Comparison of ENCODE assay signal across 7 mouse cellular contexts in genomic region chr19:4299574-4300270, GRCm38 (mm10). TPM values are rescaled to one million over a fixed set of nuclear protein-coding genes. Genes with fewer than 3 reads are reported as not detected.
DNase-seq lines count a peak whose midpoint lies in the region; ATAC-seq and TF ChIP-seq lines count a peak whose summit lies in the region.

No protein-coding gene starts in this region.

- no peaks in the 10 kb centered on the region for H3K9me3 ChIP-seq in midbrain, embryonic 10.5 days (replicated peaks)
- H3K9me3 ChIP-seq in midbrain, embryonic 16.5 days (replicated peaks; ENCODE audit: control insufficient read depth, low read length, poor library complexity, severe bottlenecking): no peaks in the 10 kb centered on the region

- no peak for ATAC-seq in midbrain, embryonic 16.5 days
- peak; percentile 1; the same call in 1 of the 2 replicates for ATAC-seq in granulocyte monocyte progenitor cell, adult 5-6 weeks (replicated peaks; ENCODE audit: poor library complexity, severe bottlenecking)

- TF ChIP-seq CTCF in lung, adult 2 months (IDR thresholded peaks at IDR 0.05; ENCODE audit: insufficient read depth, low read length): no peak

- 82% methylated on average over 6 of the region's 6 CpGs for WGBS in midbrain, embryonic 10.5 days
- 85% methylated on average over 6 of the region's 6 CpGs for WGBS in midbrain, embryonic 16.5 days
- 38% methylated on average over 6 of the region's 6 CpGs for WGBS in lung, adult 2 months

- no peaks in the 10 kb centered on the region for H3K27me3 ChIP-seq in midbrain, embryonic 10.5 days (ENCODE audit: low read depth, poor library complexity, severe bottlenecking)
- H3K27me3 ChIP-seq in midbrain, embryonic 16.5 days (ENCODE audit: control insufficient read depth, insufficient read depth, low read depth, low read length): no peaks in the 10 kb centered on the region

- peak overlapping the region; percentile 3; the same call in 1 of the 2 replicates for H3K27ac ChIP-seq in midbrain, embryonic 10.5 days (replicated peaks)
- H3K27ac ChIP-seq in midbrain, embryonic 16.5 days (ENCODE audit: low read length): no peak overlapping the region

- DNase-seq in midbrain, embryonic 10.5 days (ENCODE audit: low spot score): no peak
- DNase-seq in lung, adult 2 months: no peak
- peak; percentile 45 for DNase-seq in thymus, postnatal 0 days (ENCODE audit: low spot score)
- DNase-seq in urinary bladder, adult 2 months (ENCODE audit: low spot score): no peak
- no peak for DNase-seq in embryo, embryonic 10.5 days (ENCODE audit: low spot score)

- H3K36me3 ChIP-seq in midbrain, embryonic 10.5 days: peaks cover 25% of the 10 kb centered on the region
- no peaks in the 10 kb centered on the region for H3K36me3 ChIP-seq in midbrain, embryonic 16.5 days (ENCODE audit: control insufficient read depth, insufficient read depth, low read length)

- no peak overlapping the region for H3K4me2 ChIP-seq in midbrain, embryonic 16.5 days (ENCODE audit: low read length)

- H3K9ac ChIP-seq in midbrain, embryonic 16.5 days (ENCODE audit: low read depth, low read length): no peak overlapping the region

- H3K4me3 ChIP-seq in midbrain, embryonic 10.5 days: no peak overlapping the region
- H3K4me3 ChIP-seq in midbrain, embryonic 16.5 days (ENCODE audit: low read depth, low read length): no peak overlapping the region
- no peak overlapping the region for H3K4me3 ChIP-seq in lung, adult 2 months (replicated peaks; ENCODE audit: extremely low read depth, low read depth, low read length)

- TF ChIP-seq POLR2A in lung, adult 2 months (IDR thresholded peaks at IDR 0.05; ENCODE audit: borderline replicate concordance, extremely low read depth, low read depth, low read length): 0 out of 2 replicates have a peak, but pooled peaks have one; percentile 29

- peaks cover 54% of the 10 kb centered on the region for H3K4me1 ChIP-seq in midbrain, embryonic 10.5 days
- H3K4me1 ChIP-seq in midbrain, embryonic 16.5 days (ENCODE audit: control insufficient read depth, insufficient read depth, low read length): peaks cover 43% of the 10 kb centered on the region
- H3K4me1 ChIP-seq in lung, adult 2 months (ENCODE audit: control insufficient read depth, insufficient read depth, low read length): peaks cover 53% of the 10 kb centered on the region

RNA-seq across cellular contexts. Expression of gene Grk2, which starts 6.3 kb away (rescaled TPM):
- 12.2 and 14.2 TPM in 2 replicates for polyA plus RNA-seq in midbrain, embryonic 10.5 days (2016; fragmentation: Nextera tagmentation; extraction: Ambion mirVana)
- polyA plus RNA-seq in midbrain, embryonic 16.5 days (2015; fragmentation: Nextera tagmentation; extraction: Ambion mirVana): 24.8 and 26.8 TPM in 2 replicates
- 179 and 198 TPM in 2 replicates for total RNA-seq in granulocyte monocyte progenitor cell, adult 5-6 weeks (2014; fragmentation: Nextera tagmentation)
- total RNA-seq in granulocyte monocyte progenitor cell, adult 5-6 weeks (2017): 133 and 181 TPM in 2 replicates
- 110 and 120 TPM in 2 replicates for polyA plus RNA-seq in lung, adult 2 months (2012; rRNA removed)
- 64.3 and 81.3 TPM in 2 replicates for polyA plus RNA-seq in thymus, postnatal 0 days (2015; fragmentation: Nextera tagmentation; extraction: Ambion mirVana)
- 69.4 and 74.6 TPM in 2 replicates for polyA plus RNA-seq in urinary bladder, adult 2 months (2012; rRNA removed)

RNA-seq across cellular contexts. Expression of gene Ankrd13d, which starts 16.8 kb away (rescaled TPM):
- polyA plus RNA-seq in midbrain, embryonic 10.5 days (2016; fragmentation: Nextera tagmentation; extraction: Ambion mirVana): 11.7 and 12.6 TPM in 2 replicates
- polyA plus RNA-seq in midbrain, embryonic 16.5 days (2015; fragmentation: Nextera tagmentation; extraction: Ambion mirVana): 55.6 and 65.7 TPM in 2 replicates
- total RNA-seq in granulocyte monocyte progenitor cell, adult 5-6 weeks (2014; fragmentation: Nextera tagmentation): 6.8 and 7.2 TPM in 2 replicates
- total RNA-seq in granulocyte monocyte progenitor cell, adult 5-6 weeks (2017): 1.6 and 3.9 TPM in 2 replicates
- 7.3 and 8.4 TPM in 2 replicates for polyA plus RNA-seq in lung, adult 2 months (2012; rRNA removed)
- polyA plus RNA-seq in thymus, postnatal 0 days (2015; fragmentation: Nextera tagmentation; extraction: Ambion mirVana): 9.8 and 12.2 TPM in 2 replicates
- 13.6 and 18.6 TPM in 2 replicates for polyA plus RNA-seq in urinary bladder, adult 2 months (2012; rRNA removed)

RNA-seq across cellular contexts. Expression of gene Ssh3, which starts 30.7 kb away (rescaled TPM):
- 3.2 and 3.6 TPM in 2 replicates for polyA plus RNA-seq in midbrain, embryonic 10.5 days (2016; fragmentation: Nextera tagmentation; extraction: Ambion mirVana)
- 14.7 and 19.6 TPM in 2 replicates for polyA plus RNA-seq in midbrain, embryonic 16.5 days (2015; fragmentation: Nextera tagmentation; extraction: Ambion mirVana)
- 17.7 and 25.9 TPM in 2 replicates for total RNA-seq in granulocyte monocyte progenitor cell, adult 5-6 weeks (2014; fragmentation: Nextera tagmentation)
- 10.8 and 22.0 TPM in 2 replicates for total RNA-seq in granulocyte monocyte progenitor cell, adult 5-6 weeks (2017)
- 82.3 and 98.0 TPM in 2 replicates for polyA plus RNA-seq in lung, adult 2 months (2012; rRNA removed)
- 9.4 and 10.1 TPM in 2 replicates for polyA plus RNA-seq in thymus, postnatal 0 days (2015; fragmentation: Nextera tagmentation; extraction: Ambion mirVana)
- polyA plus RNA-seq in urinary bladder, adult 2 months (2012; rRNA removed): 83.3 and 90.8 TPM in 2 replicates
